Mouse (Mus musculus) lung, embryonic 16.5 days (tissue): Measurements from ENCODE around the gene Gm27027. TPM values are rescaled to one million over a fixed set of nuclear protein-coding genes. Genes with fewer than 3 reads are reported as not detected.

ENCODE experiments used
- ATAC-seq: fragments of 200-750 bp; cut with Nextera tagmentation; 2 replicates; pipeline ENCODE4 v1.8.0; 2017; ENCODE audit warnings: low read depth, mild to moderate bottlenecking, moderate library complexity
- H3K27ac ChIP-seq: fragments of 300-500 bp; sonication (generic); 2 replicates; pipeline ENCODE4 v1.5.1; 2014; ENCODE audit warnings: mild to moderate bottlenecking, control low read depth, low read length
- H3K27me3 ChIP-seq: fragments of 300-500 bp; sonication (generic); 2 replicates; pipeline ENCODE4 v1.6.1; 2014; ENCODE audit warnings: low read depth, low read length, mixed read lengths; ENCODE audit not compliant: control insufficient read depth, insufficient read depth
- H3K36me3 ChIP-seq: fragments of 300-500 bp; sonication (generic); 2 replicates; pipeline ENCODE4 v1.6.1; 2014; ENCODE audit warnings: low read length; ENCODE audit not compliant: control insufficient read depth, insufficient read depth
- H3K4me1 ChIP-seq: fragments of 300-500 bp; sonication (generic); replicated peaks from 2 replicates; pipeline ENCODE4 v1.6.1; 2014; ENCODE audit warnings: low read length, mixed read lengths; ENCODE audit not compliant: control insufficient read depth, insufficient read depth
- H3K4me2 ChIP-seq: fragments of 300-500 bp; sonication (generic); 2 replicates; pipeline ENCODE4 v1.6.1; 2014; ENCODE audit warnings: low read depth, low read length, control low read depth
- H3K4me3 ChIP-seq: fragments of 300-500 bp; sonication (generic); 2 replicates; pipeline ENCODE4 v1.5.1; 2014; ENCODE audit warnings: mild to moderate bottlenecking, low read length, control low read depth
- H3K9ac ChIP-seq: fragments of 300-500 bp; sonication (generic); 2 replicates; pipeline ENCODE4 v1.6.1; 2014; ENCODE audit warnings: low read length, control low read depth
- H3K9me3 ChIP-seq: fragments of 300-500 bp; sonication (generic); 2 replicates; pipeline ENCODE4 v1.6.1; 2016; ENCODE audit warnings: low read length; ENCODE audit not compliant: control insufficient read depth
- WGBS: fragments of 180-500 bp; shearing (Covaris S2); extraction: QIAGEN DNeasy Blood & Tissue Kit; methylation state at CpG from one replicate; pipeline ENCODE4 v1.1.7; 2014; 5-methylcytosine and 5-hydroxymethylcytosine counted together
- polyA plus RNA-seq: library from polyadenylated mRNA; unstranded; fragments of >200 nt; fragmentation: Nextera tagmentation; extraction: Ambion mirVana; gene quantifications from 2 replicates; pipeline ENCODE4 v1.2.1, GENCODE M21; 2015

Gene Gm27027
- polyA plus RNA-seq, 1 experiment from 2014 or later: not detected

GRCm38 (mm10) chr2:93919093-93919492 lies 77.1 kb downstream of the Gm27027 start:
- ATAC-seq: no peak
- Histone ChIP-seq H3K36me3 (no peaks in the 10 kb centered on the region), H3K9ac (no peak overlapping the region), H3K4me3 (no peak overlapping the region), H3K27ac (no peak overlapping the region), H3K9me3 (no peaks in the 10 kb centered on the region), H3K4me1 (no peaks in the 10 kb centered on the region), H3K4me2 (no peak overlapping the region), H3K27me3 (no peaks in the 10 kb centered on the region)
- WGBS: 77% methylated on average over 3 of the region's 3 CpGs

- no peaks in the 10 kb centered on the region for H3K27me3 ChIP-seq
- no peaks in the 10 kb centered on the region for H3K9me3 ChIP-seq
- H3K4me2 ChIP-seq: no peak overlapping the region
- no peaks in the 10 kb centered on the region for H3K4me1 ChIP-seq
- no peaks in the 10 kb centered on the region for H3K36me3 ChIP-seq
- H3K9ac ChIP-seq: no peak overlapping the region
- no peak for ATAC-seq
- H3K4me3 ChIP-seq: no peak overlapping the region
- H3K27ac ChIP-seq: no peak overlapping the region
- 87% methylated on average over 2 of the region's 2 CpGs for WGBS
These were observed 82.6 kb downstream of the Gm27027 start for GRCm38 (mm10) chr2:93913552-93913951.

GRCm38 (mm10) chr2:93911942-93912341 lies 84.2 kb downstream of the Gm27027 start:
- no peaks in the 10 kb centered on the region for H3K27me3 ChIP-seq
- H3K4me2 ChIP-seq: no peak overlapping the region
- H3K4me1 ChIP-seq: no peaks in the 10 kb centered on the region
- no peak overlapping the region for H3K4me3 ChIP-seq
- WGBS: 69% methylated on average over 10 of the region's 10 CpGs
- ATAC-seq: no peak
- H3K36me3 ChIP-seq: no peaks in the 10 kb centered on the region
- no peaks in the 10 kb centered on the region for H3K9me3 ChIP-seq
- H3K9ac ChIP-seq: no peak overlapping the region
- H3K27ac ChIP-seq: no peak overlapping the region

GRCm38 (mm10) chr2:93909716-93910115 lies 86.4 kb downstream of the Gm27027 start:
- no peaks in the 10 kb centered on the region for H3K9me3 ChIP-seq
- no peak overlapping the region for H3K4me2 ChIP-seq
- no peaks in the 10 kb centered on the region for H3K27me3 ChIP-seq
- WGBS: 56% methylated on average over 5 of the region's 5 CpGs
- ATAC-seq: no peak
- no peaks in the 10 kb centered on the region for H3K4me1 ChIP-seq
- H3K4me3 ChIP-seq: no peak overlapping the region
- no peak overlapping the region for H3K27ac ChIP-seq
- no peak overlapping the region for H3K9ac ChIP-seq
- H3K36me3 ChIP-seq: no peaks in the 10 kb centered on the region

GRCm38 (mm10) chr2:93907519-93908294 lies 88.4 kb downstream of the Gm27027 start:
- WGBS: 54% methylated on average over 9 of the region's 9 CpGs
- Histone ChIP-seq H3K36me3 (no peaks in the 10 kb centered on the region), H3K9ac (no peak overlapping the region), H3K4me3 (no peak overlapping the region), H3K4me2 (no peak overlapping the region), H3K9me3 (no peaks in the 10 kb centered on the region), H3K4me1 (no peaks in the 10 kb centered on the region), H3K27ac (no peak overlapping the region), H3K27me3 (no peaks in the 10 kb centered on the region)
- ATAC-seq: no peak

Other genes starting within 250 kb of the Gm27027 start
- 119 and 128 TPM in 2 replicates for gene Ext2, start 173.8 kb downstream of the Gm27027 start, polyA plus RNA-seq
- gene Accs, start 146.4 kb downstream of the Gm27027 start, polyA plus RNA-seq: 6.8 and 9.3 TPM in 2 replicates
- not detected in 2 replicates for gene Accsl, start 127.2 kb downstream of the Gm27027 start, polyA plus RNA-seq
- 23.4 and 26.8 TPM in 2 replicates for gene Gm13889, start 39.2 kb downstream of the Gm27027 start, polyA plus RNA-seq
- gene Alkbh3, start 14.5 kb upstream of the Gm27027 start, polyA plus RNA-seq: 63.0 and 70.0 TPM in 2 replicates
- 115 and 116 TPM in 2 replicates for gene Hsd17b12, start 161.6 kb upstream of the Gm27027 start, polyA plus RNA-seq